Mouse (Mus musculus) ovary, postnatal 36 days (tissue): ENCODE data around the gene Arhgap23.

Source experiments
- DNase-seq: peaks from one replicate; pipeline ENCODE4 v3.0.0; 2022; ENCODE audit warnings: low spot score, mixed read lengths

Arhgap23 gene

DNA sequence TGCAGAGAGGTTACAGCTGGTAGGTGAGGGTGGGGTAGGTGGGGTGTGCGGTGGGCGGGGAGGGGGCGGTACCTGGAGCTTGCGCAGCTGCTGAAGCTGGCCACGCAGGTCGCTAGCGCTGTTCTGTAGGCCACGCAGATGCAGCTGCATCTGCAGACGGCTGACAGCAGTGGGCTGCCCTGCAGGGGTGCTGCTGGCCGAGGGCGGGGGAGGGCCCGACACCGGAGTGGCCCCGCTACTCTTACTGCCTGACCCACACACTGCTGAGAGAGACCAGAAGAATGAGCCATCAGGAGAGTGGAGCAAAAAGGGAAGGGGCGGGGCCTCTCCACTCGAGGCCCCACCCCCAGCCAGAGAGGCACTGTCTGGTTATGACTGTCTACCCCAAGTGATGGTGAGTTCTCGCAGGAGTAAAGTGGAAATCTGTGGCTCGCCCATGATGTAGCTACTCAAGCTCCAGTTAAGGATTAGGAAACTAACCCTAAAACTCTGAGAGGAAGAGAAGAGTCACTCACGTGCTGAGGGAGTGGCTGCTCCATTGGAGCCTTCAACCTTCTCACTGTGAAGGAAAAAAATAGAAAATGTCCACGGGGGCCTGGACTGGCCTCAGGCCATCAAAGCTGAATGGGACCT is 117.7 kb downstream of the Arhgap23 start:
- no peak for DNase-seq

GRCm38 (mm10) chr11:97533653-97534052 is 118.3 kb downstream of the Arhgap23 start:
- DNase-seq = no peak

DNA sequence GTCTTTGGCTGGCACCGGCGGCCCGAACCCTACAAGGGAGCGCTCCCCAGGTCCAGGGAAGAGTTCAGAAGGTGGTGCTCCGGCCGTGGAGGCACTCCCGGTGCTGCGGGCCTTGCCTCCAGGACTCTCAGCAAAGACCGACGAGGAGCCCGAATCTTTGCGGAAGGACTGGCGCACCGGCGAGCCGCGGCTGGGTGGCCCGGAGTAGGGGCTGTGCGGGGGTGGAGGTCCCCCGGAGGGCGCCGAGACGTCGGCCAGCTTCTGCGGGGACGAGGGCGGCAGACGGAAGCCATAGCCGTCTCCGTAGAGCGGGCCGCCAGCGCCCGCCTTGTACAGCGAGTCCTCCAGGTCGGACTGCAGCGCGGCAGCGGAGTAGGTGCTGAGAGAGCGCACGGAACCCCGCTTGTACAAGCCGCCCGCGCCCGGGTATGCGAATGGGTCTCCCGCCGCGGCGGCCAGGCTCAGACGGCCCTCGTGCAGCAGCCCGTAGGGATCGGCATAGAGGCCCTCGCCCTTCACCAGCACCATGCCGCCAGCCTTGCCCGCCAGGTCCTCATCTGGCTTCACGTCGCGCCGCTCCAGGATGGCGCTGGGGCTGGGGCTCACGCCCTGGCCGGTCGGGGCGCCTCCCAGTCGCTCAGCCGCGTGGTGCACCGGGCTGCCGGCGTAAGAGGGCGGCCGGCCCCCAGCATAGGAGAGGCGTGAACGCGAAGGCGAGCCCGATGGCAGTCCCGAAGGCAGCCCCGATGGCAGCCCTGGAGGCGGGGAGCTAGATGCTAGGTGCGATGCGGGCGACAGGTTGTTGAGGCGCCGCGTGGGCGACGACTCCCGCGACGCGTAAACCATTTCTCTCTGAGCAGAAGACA is 119.3 kb downstream of the Arhgap23 start:
- DNase-seq = no peak

DNA sequence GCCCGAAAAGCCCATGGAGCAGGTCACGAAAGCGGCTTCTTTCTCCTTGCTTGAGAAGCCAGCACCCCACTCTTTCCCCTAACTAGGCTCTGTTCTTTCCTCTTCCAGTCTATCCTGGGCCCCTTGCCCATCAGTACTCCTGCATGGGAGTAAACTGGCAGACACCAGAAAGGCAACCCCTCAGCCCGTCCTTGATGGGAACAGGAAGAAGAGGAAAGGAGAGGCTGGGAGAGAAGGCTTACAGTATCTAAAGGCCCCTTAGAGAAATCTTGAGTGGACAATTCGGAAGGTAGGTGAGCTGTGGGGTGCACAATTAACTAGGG is 119.9 kb downstream of the Arhgap23 start:
- DNase-seq = no peak

- DNase-seq = no peak
These were observed 120.3 kb downstream of the Arhgap23 start for GRCm38 (mm10) chr11:97535660-97536059.

DNA sequence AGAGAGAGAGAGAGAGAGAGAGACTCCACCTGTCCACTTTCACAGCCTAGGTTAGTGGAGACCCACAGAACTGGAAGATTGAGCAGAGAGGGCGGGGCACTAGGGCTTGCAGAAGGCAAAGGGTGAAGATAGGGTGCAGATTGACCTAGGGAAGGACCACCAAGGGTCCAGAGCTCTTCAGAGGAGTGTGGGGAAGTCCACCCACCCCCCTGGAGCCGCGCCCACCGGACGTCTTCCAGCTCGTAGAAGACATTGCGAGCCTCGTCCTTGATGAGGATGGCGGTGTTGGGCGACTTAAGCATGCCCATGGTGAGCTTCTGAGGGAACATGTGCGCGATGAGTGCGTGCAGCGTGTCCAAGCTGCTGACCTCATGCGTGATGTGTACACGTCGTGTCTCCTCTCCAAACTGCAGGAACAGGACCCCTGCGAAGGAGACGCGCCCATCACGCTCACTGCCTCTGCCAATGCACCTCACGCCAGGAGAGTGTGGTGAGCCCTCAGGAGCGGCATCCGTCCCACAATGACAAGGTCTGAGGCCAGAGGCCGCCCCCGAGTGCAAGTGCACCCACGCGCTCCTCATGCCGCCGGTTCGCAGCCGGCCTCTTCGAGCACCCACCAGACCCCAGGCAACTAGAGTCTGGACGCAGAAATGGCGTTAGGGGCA is 120.9 kb downstream of the Arhgap23 start:
- DNase-seq = no peak

GRCm38 (mm10) chr11:97536835-97537579 is 121.7 kb downstream of the Arhgap23 start:
- no peak for DNase-seq

- DNase-seq = no peak
These were observed 122.3 kb downstream of the Arhgap23 start for GRCm38 (mm10) chr11:97537580-97538089.

GRCm38 (mm10) chr11:97539622-97540021 is 124.3 kb downstream of the Arhgap23 start:
- DNase-seq = no peak

DNA sequence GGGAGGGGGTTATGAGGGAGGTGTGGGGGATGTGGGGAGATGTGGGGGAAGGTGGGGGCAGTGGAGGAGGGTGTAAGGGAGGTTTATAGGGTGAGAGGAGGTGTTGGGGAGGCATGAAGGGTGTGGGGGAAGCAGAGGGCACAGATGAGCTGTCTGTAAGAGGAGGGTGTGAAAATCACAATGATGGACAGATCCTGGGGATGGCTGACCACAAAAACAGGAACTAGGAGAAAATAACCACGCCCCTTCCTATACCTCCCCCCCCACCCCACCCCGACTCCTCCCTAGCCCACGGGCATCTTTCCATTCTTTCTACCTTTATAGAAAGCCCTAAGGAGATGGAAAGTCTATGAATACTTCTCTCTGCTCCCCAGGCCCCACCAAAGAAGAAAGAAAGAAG is 124.8 kb downstream of the Arhgap23 start:
- no peak for DNase-seq

DNA sequence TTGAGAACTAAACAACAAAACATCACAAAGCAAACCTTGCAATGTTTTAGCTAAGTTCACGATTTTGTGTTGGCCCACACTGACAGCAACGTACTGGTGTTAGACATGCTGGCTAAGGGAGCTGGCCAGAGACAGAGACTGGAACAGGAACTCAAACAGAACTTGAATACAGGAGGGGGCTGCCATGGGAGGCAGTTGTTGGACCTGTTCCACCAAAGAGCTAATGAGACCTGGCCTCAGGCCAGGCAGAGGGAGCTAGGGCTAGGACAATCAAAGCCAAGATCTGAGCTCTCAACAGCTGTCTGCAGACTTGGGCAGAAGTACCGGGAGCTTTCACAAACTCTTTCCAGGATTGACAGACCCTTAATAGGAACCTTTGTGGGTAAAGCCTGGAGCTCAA is 125.3 kb downstream of the Arhgap23 start:
- no peak for DNase-seq

DNA sequence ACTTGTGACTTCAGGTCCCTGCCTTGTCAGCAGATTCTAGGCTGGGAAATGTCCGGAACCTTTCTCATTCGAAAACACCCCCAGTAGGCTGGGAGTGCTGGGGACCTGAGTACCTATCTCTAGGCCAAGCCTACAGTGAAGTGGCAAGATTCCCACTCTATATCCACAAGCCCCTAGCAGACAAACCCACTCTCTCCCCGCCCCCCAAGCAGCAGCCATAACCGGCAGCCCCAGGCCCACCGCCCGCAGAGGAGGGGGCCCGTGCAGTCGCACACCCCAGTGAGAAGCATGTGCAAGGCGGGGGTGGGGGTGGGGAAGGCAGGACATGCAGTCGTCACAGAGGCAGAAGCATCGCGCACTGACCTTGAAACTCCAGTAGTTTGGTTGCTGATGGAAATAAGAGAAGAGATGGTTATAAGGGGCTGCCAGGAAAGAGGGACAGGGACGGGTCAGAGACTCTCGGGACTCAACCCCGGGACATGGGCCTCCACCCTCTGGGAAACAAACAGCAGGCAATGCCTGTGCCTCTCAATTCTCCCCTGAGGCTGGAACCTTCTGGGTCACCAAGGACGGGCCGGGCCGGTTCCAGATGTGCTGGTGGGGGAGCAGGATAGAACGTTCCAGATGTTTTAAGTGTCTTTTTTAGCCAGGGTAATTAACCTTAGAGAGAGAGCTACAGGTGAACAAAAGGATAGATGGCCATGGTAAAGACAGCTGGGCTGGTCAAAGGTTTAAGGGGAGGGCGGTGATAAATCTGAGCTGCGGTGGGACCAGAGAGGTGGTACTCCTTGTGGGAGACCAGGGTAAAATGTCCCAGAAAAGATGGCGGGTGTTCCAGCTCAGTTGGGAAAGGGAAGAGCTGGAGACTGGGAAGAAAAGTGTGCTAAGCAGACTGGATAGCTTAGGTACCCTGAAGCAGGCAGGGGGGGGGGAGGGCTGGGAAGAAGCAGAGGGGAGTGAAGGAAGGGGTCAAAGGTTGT is 127.1 kb downstream of the Arhgap23 start:
- no peak for DNase-seq

- peak; percentile 38 for DNase-seq
These were observed 127.9 kb downstream of the Arhgap23 start for GRCm38 (mm10) chr11:97543181-97543733.

DNA sequence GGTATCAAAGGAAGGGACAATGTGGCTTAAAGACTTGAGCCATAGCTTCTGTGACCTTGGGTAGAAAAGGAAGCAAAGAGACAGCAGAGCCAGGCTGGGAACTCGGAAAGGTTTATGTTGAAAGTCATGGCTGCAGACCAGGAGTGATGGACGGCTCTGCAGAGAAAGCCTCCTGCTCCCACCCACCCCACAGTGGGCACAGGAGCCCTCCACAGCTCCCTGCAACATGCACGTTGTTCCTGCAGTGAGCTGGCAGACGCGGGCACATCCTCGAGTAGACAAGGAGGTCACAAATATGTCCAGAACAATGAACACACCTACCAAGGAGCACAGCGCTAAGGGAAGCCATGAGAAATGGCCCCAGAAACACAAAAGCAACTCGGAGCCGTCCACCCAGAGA is 128.6 kb downstream of the Arhgap23 start:
- no peak for DNase-seq

DNA sequence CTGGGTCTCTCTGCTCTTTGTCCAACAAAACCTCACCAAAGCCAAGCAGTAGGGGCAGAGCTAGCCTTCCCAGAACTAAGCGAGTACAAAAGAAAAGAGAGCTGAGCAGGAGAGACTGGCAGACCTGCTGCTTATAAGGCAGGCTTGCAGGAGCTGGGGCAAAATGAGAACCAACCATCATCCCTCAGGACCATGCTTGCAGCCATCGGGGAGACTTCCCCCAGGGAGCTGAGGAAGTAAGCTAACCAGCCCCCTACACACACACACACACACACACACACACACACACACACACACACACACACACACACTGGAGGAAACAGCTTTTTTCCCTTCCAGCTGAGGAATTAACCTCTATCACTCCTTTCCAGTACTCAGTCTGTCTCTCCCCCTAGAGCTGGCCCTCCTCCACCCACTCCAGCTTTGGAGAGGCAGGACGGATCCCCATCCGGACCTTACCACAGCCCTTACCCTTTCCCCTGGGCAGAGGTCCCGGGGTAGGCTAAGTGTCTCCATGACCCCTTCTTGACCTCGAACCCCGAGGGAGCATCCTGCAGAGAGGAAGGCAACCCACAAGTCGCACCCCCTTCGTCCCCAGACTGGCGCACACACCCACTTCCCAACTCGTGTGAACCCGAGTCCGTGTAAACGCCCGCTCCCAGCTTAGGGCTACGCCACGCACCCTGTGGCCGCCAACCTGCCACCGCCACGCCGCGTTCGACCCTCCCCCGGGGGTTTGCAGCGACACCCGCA is 130.7 kb downstream of the Arhgap23 start:
- no peak for DNase-seq

DNA sequence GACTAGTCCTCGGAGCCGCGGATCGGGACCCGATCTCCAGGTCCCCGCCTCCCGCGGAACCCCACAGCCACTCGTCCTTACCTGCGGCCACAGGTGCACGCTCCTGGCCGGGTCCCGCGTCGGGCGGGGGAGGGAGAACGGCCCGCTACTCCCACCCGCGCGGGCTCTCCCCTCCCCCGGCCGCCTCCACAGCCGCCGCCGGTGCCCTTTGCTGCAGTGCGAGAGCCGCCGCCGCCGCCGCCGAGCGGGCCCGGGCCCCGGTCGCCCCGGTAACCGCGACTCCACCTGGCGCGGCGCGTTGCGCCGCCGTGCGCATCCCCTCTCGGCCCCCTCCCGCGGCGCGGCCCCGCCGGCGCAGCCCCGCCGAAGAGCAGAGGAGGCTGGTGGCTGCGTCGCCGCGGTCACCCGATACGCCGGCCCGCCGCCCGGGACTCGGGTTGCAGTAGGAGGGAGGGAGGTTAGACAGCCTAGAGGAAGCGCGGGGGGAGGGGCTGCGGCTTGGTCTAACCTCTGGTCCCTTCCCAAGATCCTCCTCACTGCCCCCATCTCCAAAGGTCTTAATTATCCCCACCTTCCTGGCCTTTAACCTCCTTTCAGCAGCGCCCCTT is 131.6 kb downstream of the Arhgap23 start:
- DNase-seq = peak; percentile 46

GRCm38 (mm10) chr11:97547957-97548706 is 132.8 kb downstream of the Arhgap23 start:
- no peak for DNase-seq

- no peak for DNase-seq
These were observed 133.4 kb downstream of the Arhgap23 start for GRCm38 (mm10) chr11:97548757-97549156.
